Mouse (Mus musculus): ENCODE measurements at regions not wholly inside any gene's neighbourhood (a gene's known extent, or its start where the extent isn't known, plus 50 kb on each side); places are given as distances from the start of the nearest gene placed in this dataset.

- no peak for DNase-seq (ENCODE audit: low read depth)
Measured at GRCm38 (mm10) chr3:19458386-19458785, 170.1 kb downstream of the 1700064H15Rik start.

- DNase-seq (ENCODE audit: low read depth): no peak
Measured at GRCm38 (mm10) chr3:19457431-19457830, 171.0 kb downstream of the 1700064H15Rik start.

DNA sequence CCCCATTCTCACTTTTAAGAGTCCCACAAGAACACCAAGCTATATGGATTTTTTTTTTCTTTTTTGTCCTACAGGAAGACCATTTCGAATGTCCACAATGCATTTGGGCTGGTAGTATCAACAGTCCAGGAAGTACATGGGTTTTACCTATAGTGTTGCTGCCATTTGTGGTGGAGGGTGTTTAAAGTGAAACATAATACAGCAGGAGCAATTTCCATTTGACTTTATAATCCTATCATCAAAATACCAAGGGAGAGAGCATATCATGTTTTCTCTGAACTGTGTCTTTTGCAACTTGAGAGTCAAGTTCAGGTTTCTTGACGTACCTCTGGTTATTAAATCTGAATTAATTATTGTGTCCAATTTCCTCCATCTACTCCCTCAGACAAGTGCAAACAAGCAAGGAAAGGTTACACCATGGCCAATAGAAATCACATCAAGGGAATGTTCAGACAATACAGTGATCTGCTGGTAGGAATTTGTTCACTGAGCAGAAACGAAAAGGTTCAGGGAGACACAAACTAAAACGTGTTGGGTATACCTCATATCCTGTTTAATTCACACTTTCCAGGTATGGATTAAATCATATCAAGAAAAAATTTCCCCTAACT lies 172.5 kb downstream of the 1700064H15Rik start:
- no peak for DNase-seq (ENCODE audit: low read depth)

DNA sequence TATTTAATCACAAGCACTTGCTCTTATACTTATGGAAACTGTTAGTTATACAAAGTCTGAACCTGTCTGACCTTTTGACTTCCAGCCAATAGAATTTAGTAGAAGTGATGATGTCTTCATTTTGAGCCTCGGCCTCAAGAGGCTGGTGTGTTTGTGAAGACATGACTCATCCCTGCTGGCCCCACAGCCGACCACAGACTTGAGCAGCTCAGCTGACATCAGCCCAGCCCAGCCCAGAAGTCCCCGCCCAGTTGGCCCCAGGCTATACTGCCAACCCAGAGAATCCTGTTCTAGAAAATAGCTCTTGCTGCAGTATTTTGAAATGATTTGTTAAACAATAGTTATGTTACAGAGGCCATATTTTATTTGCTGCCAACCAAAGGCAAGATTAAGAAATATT lies 177.5 kb downstream of the 1700064H15Rik start:
- DNase-seq (ENCODE audit: low read depth): peak; percentile 92

- DNase-seq (ENCODE audit: low read depth): no peak
Measured at GRCm38 (mm10) chr3:19448931-19449330, 179.5 kb downstream of the 1700064H15Rik start.

DNA sequence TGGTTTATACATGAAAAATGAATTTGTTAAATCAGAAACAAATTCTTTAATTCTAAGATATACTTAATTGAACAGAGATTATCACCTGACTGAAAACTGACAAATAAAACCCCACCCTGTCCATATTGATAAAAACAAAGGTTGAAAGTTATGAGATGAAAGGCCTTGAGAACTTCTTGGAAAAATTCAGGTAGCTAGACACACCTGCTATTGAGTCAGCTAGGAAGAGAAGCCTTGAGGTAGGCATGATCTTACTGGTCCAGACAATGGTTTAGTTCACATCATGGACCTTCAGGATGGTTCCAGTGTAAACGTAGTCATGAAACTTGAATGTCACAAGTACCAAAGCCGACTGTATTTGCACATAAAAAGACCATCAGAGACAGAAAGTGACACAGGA lies 180.3 kb downstream of the 1700064H15Rik start:
- DNase-seq (ENCODE audit: low read depth): no peak

GRCm38 (mm10) chr3:19447733-19448132 lies 180.7 kb downstream of the 1700064H15Rik start:
- no peak for DNase-seq (ENCODE audit: low read depth)

GRCm38 (mm10) chr3:19444914-19445313 lies 183.6 kb downstream of the 1700064H15Rik start:
- DNase-seq (ENCODE audit: low read depth): no peak

- DNase-seq (ENCODE audit: low read depth): no peak
Measured at GRCm38 (mm10) chr3:19441827-19442226, 186.7 kb downstream of the 1700064H15Rik start.

- DNase-seq (ENCODE audit: low read depth): no peak
Measured at GRCm38 (mm10) chr3:19430159-19430558, 198.3 kb downstream of the 1700064H15Rik start.

GRCm38 (mm10) chr3:19429422-19430076 lies 198.9 kb downstream of the 1700064H15Rik start:
- no peak for DNase-seq (ENCODE audit: low read depth)

DNA sequence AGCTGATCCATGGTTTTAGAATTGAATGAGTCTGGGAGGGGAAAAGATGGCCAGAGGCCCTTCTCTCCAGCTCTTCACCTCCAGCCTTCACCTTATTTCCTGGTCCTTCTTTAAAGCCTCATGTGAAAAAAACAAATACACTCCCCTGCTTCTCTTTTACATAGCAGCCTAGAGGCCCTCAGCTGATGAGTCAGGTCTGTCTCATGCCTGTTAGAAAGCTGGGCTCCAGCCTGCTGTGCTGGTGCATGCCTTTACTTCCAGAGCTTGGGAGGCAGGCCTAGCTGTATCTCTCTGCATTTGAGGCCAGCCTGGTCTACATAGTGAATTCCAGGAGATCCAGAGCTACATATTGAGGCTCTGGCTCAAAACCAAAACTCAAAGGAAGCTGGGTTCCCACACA lies 199.5 kb downstream of the 1700064H15Rik start:
- DNase-seq (ENCODE audit: low read depth): no peak

GRCm38 (mm10) chr3:19426130-19426556 lies 202.3 kb downstream of the 1700064H15Rik start:
- peak; percentile 95 for DNase-seq (ENCODE audit: low read depth)

DNA sequence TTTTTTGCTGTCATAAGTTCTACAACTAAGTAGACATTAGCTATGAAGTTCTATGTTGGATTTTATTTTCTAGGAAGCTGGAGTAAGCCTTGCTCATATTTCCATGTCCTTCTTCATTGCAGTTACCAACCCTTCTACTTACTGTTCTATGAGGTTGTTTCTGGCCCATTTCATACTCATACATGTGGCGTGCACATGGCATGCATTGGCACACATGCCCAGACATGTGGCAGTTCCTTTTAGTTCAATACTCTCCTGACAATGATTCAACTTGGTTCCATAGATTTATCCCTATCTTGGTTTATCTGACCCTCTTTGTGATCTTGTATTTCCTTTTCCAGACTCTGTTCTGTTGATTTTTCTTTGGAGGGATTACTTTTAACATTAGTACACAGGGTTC lies 203.2 kb downstream of the 1700064H15Rik start:
- DNase-seq (ENCODE audit: low read depth): no peak

GRCm38 (mm10) chr3:19424384-19424783 lies 204.1 kb downstream of the 1700064H15Rik start:
- DNase-seq (ENCODE audit: low read depth): no peak

DNA sequence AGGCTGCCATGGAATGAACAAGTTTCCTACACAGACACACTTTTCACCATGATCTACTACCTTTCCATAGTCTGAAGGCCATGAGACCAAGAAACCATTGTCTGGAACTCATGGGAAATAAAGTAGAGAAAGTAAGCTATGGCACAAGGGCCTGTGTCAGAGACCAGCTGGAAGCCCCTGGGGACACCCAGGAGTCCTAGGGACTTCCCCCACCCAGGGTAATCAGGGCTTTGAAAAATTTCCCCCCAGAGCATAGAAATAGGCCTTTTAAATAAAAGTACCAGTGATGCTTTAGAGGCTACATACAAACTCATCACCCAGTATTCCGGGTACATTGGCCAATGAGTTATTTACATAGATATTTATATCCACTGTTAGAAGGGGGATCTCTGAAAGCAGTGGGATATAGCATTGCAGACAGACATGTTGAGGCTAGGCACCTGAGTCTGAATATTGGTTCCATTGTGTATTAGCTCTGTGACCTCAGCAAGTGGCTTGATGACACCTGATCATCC lies 207.0 kb downstream of the 1700064H15Rik start:
- DNase-seq (ENCODE audit: low read depth): no peak

- DNase-seq (ENCODE audit: low read depth): no peak
Measured at GRCm38 (mm10) chr3:19420912-19421311, 207.6 kb downstream of the 1700064H15Rik start.

DNA sequence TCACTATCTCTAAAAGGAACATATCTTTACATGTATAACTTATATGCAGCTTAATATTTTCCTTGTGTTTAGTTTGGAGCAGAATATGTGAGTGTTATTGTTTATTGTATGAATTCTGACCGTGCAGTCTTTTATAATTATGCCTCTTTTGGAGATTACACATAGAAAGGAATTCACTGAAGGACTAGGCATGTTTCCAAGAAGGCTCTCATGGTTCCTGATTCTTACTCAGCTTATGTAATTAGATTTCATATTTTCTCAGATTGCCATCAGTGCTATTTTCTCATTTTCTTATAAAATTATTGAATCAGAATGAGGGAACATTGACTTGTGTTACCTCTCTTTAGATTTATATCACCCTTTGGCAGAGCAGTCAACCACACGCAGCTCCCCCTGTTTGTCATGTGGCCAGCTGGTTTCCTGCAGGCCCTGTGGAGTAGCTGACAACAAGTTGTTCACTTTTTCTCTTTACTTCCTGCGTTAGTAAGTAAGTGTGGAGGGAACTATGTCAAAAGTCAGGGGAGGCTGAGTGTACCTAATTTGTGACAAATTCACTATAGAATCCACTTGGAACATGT lies 217.4 kb downstream of the 1700064H15Rik start:
- no peak for DNase-seq (ENCODE audit: low read depth)

DNA sequence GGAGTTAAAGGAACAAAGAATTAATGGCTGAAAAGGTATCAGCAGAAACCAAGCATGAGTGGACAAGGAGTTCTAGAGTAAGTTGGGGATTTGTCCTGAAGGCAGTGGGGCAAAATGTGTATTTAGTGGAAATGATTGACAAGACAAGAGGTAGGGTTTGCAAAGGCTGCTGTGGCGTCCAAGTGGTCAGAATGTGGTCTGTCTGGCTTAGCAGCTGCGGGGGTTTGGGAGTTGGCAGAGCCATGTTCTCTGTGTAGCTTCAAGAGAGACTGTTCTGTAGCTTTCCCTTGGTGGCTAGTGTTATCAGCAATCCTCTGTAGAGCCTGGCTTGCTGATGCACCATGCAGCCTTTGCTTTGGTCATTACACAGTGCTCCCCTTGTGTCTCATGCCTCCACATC lies 220.2 kb downstream of the 1700064H15Rik start:
- no peak for DNase-seq (ENCODE audit: low read depth)

DNA sequence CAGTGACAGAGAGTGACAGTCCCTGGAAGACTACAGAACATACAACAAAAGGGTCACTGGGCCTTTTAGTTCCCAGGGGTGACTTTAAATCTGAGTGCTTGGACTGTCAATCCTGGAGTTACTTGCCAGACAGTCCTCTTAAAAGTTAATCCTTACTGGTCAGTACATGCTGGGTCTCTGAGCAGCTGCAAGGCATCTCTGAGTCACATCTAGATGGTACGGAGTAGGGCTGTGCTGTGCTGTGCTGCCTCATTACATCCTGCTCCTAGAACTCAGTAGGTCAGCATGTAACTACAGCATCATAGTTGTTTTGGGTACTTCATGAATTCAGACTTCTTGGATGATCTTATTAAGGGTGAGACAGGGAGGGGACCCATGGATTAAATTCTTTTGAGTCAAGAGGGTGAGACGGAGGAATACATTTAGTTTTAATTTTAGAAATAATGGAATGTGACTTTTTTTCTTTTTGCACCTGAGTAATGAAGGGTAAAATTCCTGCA lies 220.8 kb downstream of the 1700064H15Rik start:
- no peak for DNase-seq (ENCODE audit: low read depth)

DNA sequence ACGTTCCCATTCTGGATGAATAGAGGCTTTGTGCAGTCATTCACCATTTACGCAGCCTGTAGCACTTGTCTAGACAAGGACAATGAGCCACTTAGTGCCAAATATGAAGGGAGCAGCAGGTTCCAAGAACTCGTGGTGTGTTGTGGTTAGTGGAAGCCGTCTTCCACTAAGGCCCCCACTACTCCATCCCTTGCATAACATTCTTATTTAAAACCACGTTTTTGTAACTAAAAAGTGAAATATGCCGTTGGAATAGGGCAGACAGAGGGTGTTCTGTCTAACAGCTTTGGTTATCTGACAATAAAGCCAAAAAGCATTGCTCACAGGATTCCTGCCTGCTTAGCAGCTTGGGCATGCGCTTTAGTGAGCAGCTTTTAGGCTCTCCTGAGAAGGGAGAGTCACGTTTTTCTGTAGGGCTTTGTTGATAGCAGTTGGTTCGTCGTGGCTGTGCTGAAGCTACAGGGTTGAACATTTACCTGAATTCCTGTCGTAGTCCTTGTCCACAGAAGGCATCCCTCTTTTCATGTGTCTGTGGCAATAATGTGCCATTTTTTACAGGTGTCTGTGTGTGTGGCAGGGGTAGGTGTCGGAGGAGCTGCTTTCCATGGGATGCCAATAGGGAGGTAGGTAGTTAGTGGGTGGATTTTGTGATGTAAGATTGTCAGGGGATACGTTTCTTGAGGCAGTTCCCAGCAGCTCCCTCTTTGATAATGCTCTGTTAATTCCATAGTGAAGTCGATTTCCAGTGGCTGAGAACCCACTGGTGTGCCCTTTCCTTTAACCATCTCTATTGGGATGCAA lies 221.9 kb downstream of the 1700064H15Rik start:
- peak; percentile 98 for DNase-seq (ENCODE audit: low read depth)

GRCm38 (mm10) chr3:19385675-19386074 lies 242.8 kb downstream of the 1700064H15Rik start:
- DNase-seq (ENCODE audit: low read depth): no peak

Measured in fibroblast of lung, adult 2 months (primary cell).